Mouse (Mus musculus) frontal cortex, postnatal 10 days (tissue): ENCODE data around the gene Atp8b4.

Source experiments
- DNase-seq, 2 experiments: peaks; one replicate each; pipeline ENCODE4 v3.0.0; 2022; ENCODE audit warnings: low spot score in 2 of 2, mixed read lengths in 1 of 2

Atp8b4 gene

GRCm38 (mm10) chr2:126361131-126361810 is 139.2 kb downstream of the Atp8b4 start:
- DNase-seq = no peak

- DNase-seq = no peak
Measured at GRCm38 (mm10) chr2:126360688-126361087, 139.8 kb downstream of the Atp8b4 start.

- DNase-seq = no peak
Measured at GRCm38 (mm10) chr2:126359965-126360364, 140.5 kb downstream of the Atp8b4 start.

- no peak for DNase-seq
Measured at GRCm38 (mm10) chr2:126359278-126359677, 141.2 kb downstream of the Atp8b4 start.

- no peak for DNase-seq
Measured at GRCm38 (mm10) chr2:126358741-126359140, 141.7 kb downstream of the Atp8b4 start.

- DNase-seq = no peak
Measured at GRCm38 (mm10) chr2:126355259-126355658, 145.2 kb downstream of the Atp8b4 start.

GRCm38 (mm10) chr2:126351811-126352210 is 148.7 kb downstream of the Atp8b4 start:
- DNase-seq = no peak

GRCm38 (mm10) chr2:126343026-126343593 is 157.4 kb downstream of the Atp8b4 start:
- no peak for DNase-seq

GRCm38 (mm10) chr2:126341521-126341920 is 159.0 kb downstream of the Atp8b4 start:
- DNase-seq = no peak

GRCm38 (mm10) chr2:126340201-126340600 is 160.3 kb downstream of the Atp8b4 start:
- DNase-seq = no peak

GRCm38 (mm10) chr2:126339516-126339915 is 161.0 kb downstream of the Atp8b4 start:
- DNase-seq = no peak

- no peak for DNase-seq
Measured at GRCm38 (mm10) chr2:126337143-126337542, 163.3 kb downstream of the Atp8b4 start.

GRCm38 (mm10) chr2:126331794-126332193 is 168.7 kb downstream of the Atp8b4 start:
- no peak for DNase-seq

GRCm38 (mm10) chr2:126323206-126323605 is 177.3 kb downstream of the Atp8b4 start:
- no peak for DNase-seq

- no peak for DNase-seq
Measured at GRCm38 (mm10) chr2:126322631-126323031, 177.8 kb downstream of the Atp8b4 start.

GRCm38 (mm10) chr2:126318071-126318470 is 182.4 kb downstream of the Atp8b4 start:
- DNase-seq = no peak

GRCm38 (mm10) chr2:126316942-126317341 is 183.5 kb downstream of the Atp8b4 start:
- no peak for DNase-seq

- DNase-seq = no peak
Measured at GRCm38 (mm10) chr2:126316346-126316745, 184.1 kb downstream of the Atp8b4 start.

GRCm38 (mm10) chr2:126311056-126311455 is 189.4 kb downstream of the Atp8b4 start:
- DNase-seq = no peak

- DNase-seq = no peak
Measured at GRCm38 (mm10) chr2:126309994-126310393, 190.5 kb downstream of the Atp8b4 start.

GRCm38 (mm10) chr2:126304621-126305020 is 195.9 kb downstream of the Atp8b4 start:
- no peak for DNase-seq

GRCm38 (mm10) chr2:126303226-126303625 is 197.2 kb downstream of the Atp8b4 start:
- no peak for DNase-seq

- DNase-seq = no peak
Measured at GRCm38 (mm10) chr2:126302381-126302780, 198.1 kb downstream of the Atp8b4 start.

GRCm38 (mm10) chr2:126290702-126291101 is 209.8 kb downstream of the Atp8b4 start:
- DNase-seq = no peak
